ENCODE assay signal across 9 mouse cellular contexts in the genomic region with DNA sequence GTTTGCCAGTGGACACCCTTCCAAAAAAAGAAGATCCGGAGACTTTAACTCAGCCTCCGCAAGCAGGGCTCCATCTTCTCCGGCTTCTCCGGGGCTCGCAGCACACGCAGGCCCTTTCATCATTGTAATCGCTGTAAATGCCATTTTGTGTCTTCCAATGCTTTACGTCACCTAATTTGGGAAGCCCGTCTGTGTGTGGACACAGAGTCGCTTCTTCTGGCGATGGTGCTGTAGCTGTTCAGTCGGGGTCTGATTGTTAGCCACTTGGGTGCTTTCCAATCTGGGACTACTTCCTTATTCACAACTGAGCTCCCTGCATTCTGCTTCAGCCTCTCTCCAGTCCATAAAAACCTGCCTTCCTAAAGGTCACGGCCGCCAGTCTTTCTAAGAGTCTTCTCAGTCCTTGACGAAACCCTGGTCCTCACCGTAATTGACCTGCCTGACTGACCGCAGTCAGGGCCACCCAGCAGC. TPM values are rescaled to one million over a fixed set of nuclear protein-coding genes. Genes with fewer than 3 reads are reported as not detected.
DNase-seq lines count a peak whose midpoint lies in the region; ATAC-seq and TF ChIP-seq lines count a peak whose summit lies in the region.
"Had no signal": no experiment of that assay in that cellular context is flagged by ENCODE, and none has a peak within 500 bp of the region (broad histone marks: within the 10 kb centered on the region; RNA-seq: fewer than 3 reads in every experiment).

No protein-coding gene starts in this region.

- no peaks in the 10 kb centered on the region for H3K9me3 ChIP-seq in forebrain, embryonic 16.5 days (ENCODE audit: control insufficient read depth, low read length)
- H3K9me3 ChIP-seq in forebrain, embryonic 11.5 days (ENCODE audit: control insufficient read depth, low read length), result no peaks in the 10 kb centered on the region
- no peaks in the 10 kb centered on the region for H3K9me3 ChIP-seq in midbrain, postnatal 0 days (ENCODE audit: low read length)
- no peaks in the 10 kb centered on the region for H3K9me3 ChIP-seq in midbrain, embryonic 13.5 days
- no peaks in the 10 kb centered on the region for H3K9me3 ChIP-seq in stomach, embryonic 15.5 days
- H3K9me3 ChIP-seq: midbrain, embryonic 12.5 days had no signal

- H3K36me3 ChIP-seq in forebrain, embryonic 16.5 days (ENCODE audit: control insufficient read depth, insufficient read depth), result no peaks in the 10 kb centered on the region
- no peaks in the 10 kb centered on the region for H3K36me3 ChIP-seq in forebrain, embryonic 11.5 days (ENCODE audit: control insufficient read depth, insufficient read depth, low read length)
- no peaks in the 10 kb centered on the region for H3K36me3 ChIP-seq in midbrain, postnatal 0 days (ENCODE audit: insufficient read depth, low read length)
- no peaks in the 10 kb centered on the region for H3K36me3 ChIP-seq in midbrain, embryonic 13.5 days
- no peaks in the 10 kb centered on the region for H3K36me3 ChIP-seq in stomach, embryonic 15.5 days
- H3K36me3 ChIP-seq: midbrain, embryonic 12.5 days had no signal

- no peaks in the 10 kb centered on the region for H3K4me1 ChIP-seq in forebrain, embryonic 16.5 days (replicated peaks; ENCODE audit: control insufficient read depth, insufficient read depth, low read length)
- no peaks in the 10 kb centered on the region for H3K4me1 ChIP-seq in forebrain, embryonic 11.5 days (replicated peaks; ENCODE audit: control insufficient read depth, insufficient read depth, low read length)
- H3K4me1 ChIP-seq in midbrain, postnatal 0 days (ENCODE audit: insufficient read depth, low read length), result no peaks in the 10 kb centered on the region
- H3K4me1 ChIP-seq in midbrain, embryonic 13.5 days (replicated peaks), result no peaks in the 10 kb centered on the region
- peaks cover 4% of the 10 kb centered on the region; the same call in 1 of the 2 replicates for H3K4me1 ChIP-seq in stomach, embryonic 15.5 days
- H3K4me1 ChIP-seq: midbrain, embryonic 12.5 days had no signal

- TF ChIP-seq CTCF in midbrain, postnatal 0 days (IDR thresholded peaks at IDR 0.05), result no peak

- H3K27ac ChIP-seq in forebrain, embryonic 16.5 days (ENCODE audit: low read length), result no peak overlapping the region; the same call in 1 of the 2 replicates
- no peak overlapping the region for H3K27ac ChIP-seq in forebrain, embryonic 11.5 days (ENCODE audit: low read depth, low read length)
- H3K27ac ChIP-seq in midbrain, postnatal 0 days (ENCODE audit: low read depth, low read length), result no peak overlapping the region
- H3K27ac ChIP-seq in midbrain, embryonic 13.5 days, result no peak overlapping the region; the same call in 1 of the 2 replicates
- peak overlapping the region; percentile 49 for H3K27ac ChIP-seq in stomach, embryonic 15.5 days
- H3K27ac ChIP-seq: midbrain, embryonic 12.5 days had no signal

- H3K4me3 ChIP-seq in forebrain, embryonic 16.5 days (replicated peaks; ENCODE audit: low read length), result no peak overlapping the region
- H3K4me3 ChIP-seq in forebrain, embryonic 11.5 days (ENCODE audit: low read depth, low read length), result no peak overlapping the region
- no peak overlapping the region for H3K4me3 ChIP-seq in midbrain, postnatal 0 days (ENCODE audit: low read depth, low read length)
- no peak overlapping the region for H3K4me3 ChIP-seq in midbrain, embryonic 13.5 days (replicated peaks)
- H3K4me3 ChIP-seq in stomach, embryonic 15.5 days (replicated peaks), result no peak overlapping the region
- H3K4me3 ChIP-seq: midbrain, embryonic 12.5 days had no signal

- H3K9ac ChIP-seq in forebrain, embryonic 16.5 days (replicated peaks; ENCODE audit: low read depth, low read length), result no peak overlapping the region; the same call in 1 of the 2 replicates
- H3K9ac ChIP-seq in forebrain, embryonic 11.5 days (ENCODE audit: low read length), result no peak overlapping the region
- H3K9ac ChIP-seq in midbrain, postnatal 0 days (replicated peaks; ENCODE audit: low read length, poor library complexity, severe bottlenecking), result no peak overlapping the region
- no peak overlapping the region for H3K9ac ChIP-seq in midbrain, embryonic 13.5 days (replicated peaks)
- no peak overlapping the region for H3K9ac ChIP-seq in stomach, embryonic 15.5 days
- H3K9ac ChIP-seq: midbrain, embryonic 12.5 days had no signal

- 0 out of 2 replicates have a peak overlapping the region, but pooled peaks have one; percentile 2 for H3K4me2 ChIP-seq in forebrain, embryonic 16.5 days (ENCODE audit: low read length)
- H3K4me2 ChIP-seq in forebrain, embryonic 11.5 days (ENCODE audit: low read depth, low read length, severe bottlenecking), result no peak overlapping the region
- peak overlapping the region; percentile 15; the same call in 1 of the 2 replicates for H3K4me2 ChIP-seq in midbrain, postnatal 0 days (ENCODE audit: low read depth, low read length, poor library complexity, severe bottlenecking)
- H3K4me2 ChIP-seq in midbrain, embryonic 13.5 days (replicated peaks), result no peak overlapping the region
- 0 out of 2 replicates have a peak overlapping the region, but pooled peaks have one; percentile 29 for H3K4me2 ChIP-seq in stomach, embryonic 15.5 days
- H3K4me2 ChIP-seq: midbrain, embryonic 12.5 days had no signal

- no peak for ATAC-seq in forebrain, embryonic 16.5 days
- ATAC-seq in forebrain, embryonic 11.5 days (replicated peaks; ENCODE audit: low FRiP score), result no peak
- no peak for ATAC-seq in midbrain, postnatal 0 days (ENCODE audit: low FRiP score)
- no peak for ATAC-seq in midbrain, embryonic 13.5 days
- ATAC-seq in stomach, embryonic 15.5 days (ENCODE audit: insufficient read depth, low FRiP score, low read depth), result no peak; the same call in 1 of the 2 replicates
- no peak for ATAC-seq in inflammation-experienced regulatory T-cells, adult 6 months

- no peaks in the 10 kb centered on the region for H3K27me3 ChIP-seq in forebrain, embryonic 16.5 days (replicated peaks; ENCODE audit: control insufficient read depth, insufficient read depth, low read length)
- no peaks in the 10 kb centered on the region for H3K27me3 ChIP-seq in forebrain, embryonic 11.5 days (ENCODE audit: control insufficient read depth, insufficient read depth, low read length)
- H3K27me3 ChIP-seq in midbrain, postnatal 0 days (ENCODE audit: insufficient read depth, low read length), result no peaks in the 10 kb centered on the region
- no peaks in the 10 kb centered on the region for H3K27me3 ChIP-seq in midbrain, embryonic 13.5 days
- H3K27me3 ChIP-seq in stomach, embryonic 15.5 days (replicated peaks), result no peaks in the 10 kb centered on the region
- H3K27me3 ChIP-seq: midbrain, embryonic 12.5 days had no signal

- no peak for DNase-seq in forebrain, embryonic 11.5 days (ENCODE audit: low spot score)
- peak; percentile 67 for DNase-seq in midbrain, postnatal 0 days (ENCODE audit: low spot score)
- peak; percentile 71 for DNase-seq in layer of hippocampus, adult 9-11 months
- no peak for DNase-seq in gastrocnemius, postnatal 10 days

- WGBS in forebrain, embryonic 16.5 days, result 67% methylated on average over 17 of the region's 17 CpGs
- 90% methylated on average over 17 of the region's 17 CpGs for WGBS in forebrain, embryonic 11.5 days
- WGBS in midbrain, postnatal 0 days, result 69% methylated on average over 17 of the region's 17 CpGs
- 80% methylated on average over 17 of the region's 17 CpGs for WGBS in midbrain, embryonic 13.5 days
- WGBS in stomach, embryonic 15.5 days, result 68% methylated on average over 17 of the region's 17 CpGs

RNA-seq across cellular contexts. Expression of a gene that starts 41.0 kb away (rescaled TPM):
- 58.5 and 66.0 TPM in 2 replicates for polyA plus RNA-seq in forebrain, embryonic 16.5 days (2015; fragmentation: Nextera tagmentation; extraction: Ambion mirVana)
- 253 and 286 TPM in 2 replicates for polyA plus RNA-seq in forebrain, embryonic 11.5 days (2014; fragmentation: Nextera tagmentation; extraction: Ambion mirVana)
- 37.2 and 41.1 TPM in 2 replicates for total RNA-seq in midbrain, postnatal 0 days (2014; rRNA removed)
- 52.6 and 57.0 TPM in 2 replicates for polyA plus RNA-seq in midbrain, postnatal 0 days (2015; fragmentation: Nextera tagmentation; extraction: Ambion mirVana)
- 60.4 and 71.4 TPM in 2 replicates for polyA plus RNA-seq in midbrain, embryonic 13.5 days (2015; fragmentation: Nextera tagmentation; extraction: Ambion mirVana)
- polyA plus RNA-seq in stomach, embryonic 15.5 days (2015; fragmentation: Nextera tagmentation; extraction: Ambion mirVana), result 391 and 408 TPM in 2 replicates
- 100 to 1,000 TPM in 1 of 2 experiments, 10 to 100 TPM in 1; 95.5 to 120 TPM for total RNA-seq in gastrocnemius, postnatal 10 days (2021)
- 100 to 1,000 TPM; 124 to 141 (median 130) TPM for polyA plus RNA-seq in inflammation-experienced regulatory T-cells, adult 6 months (2017; shearing (Covaris generic))

RNA-seq across cellular contexts. Expression of a gene that starts 43.8 kb away (rescaled TPM):
- 24.9 and 25.7 TPM in 2 replicates for polyA plus RNA-seq in forebrain, embryonic 16.5 days (2015; fragmentation: Nextera tagmentation; extraction: Ambion mirVana)
- 29.6 and 32.2 TPM in 2 replicates for polyA plus RNA-seq in forebrain, embryonic 11.5 days (2014; fragmentation: Nextera tagmentation; extraction: Ambion mirVana)
- total RNA-seq in midbrain, postnatal 0 days (2014; rRNA removed), result 15.1 and 25.1 TPM in 2 replicates
- polyA plus RNA-seq in midbrain, postnatal 0 days (2015; fragmentation: Nextera tagmentation; extraction: Ambion mirVana), result 11.5 and 12.3 TPM in 2 replicates
- polyA plus RNA-seq in midbrain, embryonic 13.5 days (2015; fragmentation: Nextera tagmentation; extraction: Ambion mirVana), result 24.6 and 27.3 TPM in 2 replicates
- polyA plus RNA-seq in stomach, embryonic 15.5 days (2015; fragmentation: Nextera tagmentation; extraction: Ambion mirVana), result 23.3 and 25.2 TPM in 2 replicates
- total RNA-seq in gastrocnemius, postnatal 10 days (2021), result 10 to 100 TPM in 1 of 2 experiments, 1 to 10 TPM in 1; 9.8 to 10.2 TPM
- 10 to 100 TPM; 56.9 to 80.8 (median 70.0) TPM for polyA plus RNA-seq in inflammation-experienced regulatory T-cells, adult 6 months (2017; shearing (Covaris generic))

Comparison
In these comparisons a context has a peak if more than half of its experiments do, and no peak if none do; other contexts are left out.
1. H3K4me2 ChIP-seq: peak in forebrain, embryonic 16.5 days (single experiment), midbrain, postnatal 0 days (single experiment) and stomach, embryonic 15.5 days (single experiment); none in forebrain, embryonic 11.5 days (single experiment) and midbrain, embryonic 13.5 days (single experiment).
2. DNase-seq: peak in midbrain, postnatal 0 days (single experiment) and layer of hippocampus, adult 9-11 months (single experiment); none in forebrain, embryonic 11.5 days (single experiment) and gastrocnemius, postnatal 10 days (single experiment).